Mouse (Mus musculus) c-Kit-positive CD71-positive TER-119-positive erythroid progenitor cells, embryonic 14.5 days (primary cell): ENCODE data around the gene Traf3.

Source experiments
- DNase-seq: peaks from one replicate; pipeline ENCODE4 v3.0.0-alpha.2; 2013; ENCODE audit warnings: low spot score

Traf3 gene

DNA sequence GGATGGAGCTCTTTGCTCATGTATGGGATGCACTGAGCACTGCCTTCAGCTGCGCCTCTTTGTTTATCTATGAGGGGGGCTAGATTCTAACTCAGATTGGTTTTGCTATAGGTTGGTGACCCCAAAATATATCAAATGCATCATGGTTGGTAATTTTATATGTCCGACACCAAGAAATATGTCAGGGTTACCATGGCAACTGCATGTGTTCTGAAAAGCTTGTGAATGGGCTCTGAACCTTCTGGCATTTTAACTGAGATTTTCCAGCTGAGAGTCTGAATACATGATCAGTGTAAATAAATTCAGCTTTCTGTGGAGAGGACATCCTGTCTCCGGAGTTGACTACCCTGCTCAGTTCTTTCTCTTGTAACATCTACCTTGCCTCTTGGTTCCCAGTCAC, 37.8 kb downstream of the Traf3 start:
- no peak for DNase-seq

DNA sequence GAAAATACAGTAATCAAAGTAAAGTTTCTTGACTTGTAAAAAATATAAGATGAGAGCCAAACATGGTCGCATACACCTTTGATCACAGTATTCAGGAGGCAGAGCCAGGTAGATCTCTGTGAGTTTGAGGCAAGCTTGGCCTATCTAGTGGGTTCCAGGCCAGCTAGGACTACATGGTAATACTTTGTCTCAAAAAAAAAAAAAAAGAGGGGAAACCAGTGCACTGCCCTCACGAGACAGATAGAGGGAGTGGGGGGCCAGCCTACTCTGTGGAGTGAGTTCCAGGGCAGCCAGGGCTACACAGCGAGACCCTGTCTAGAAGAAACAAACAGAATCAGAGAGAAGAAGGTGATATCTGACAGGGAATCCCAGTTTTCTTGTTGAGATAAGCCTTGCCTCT, 41.5 kb downstream of the Traf3 start:
- no peak for DNase-seq

DNA sequence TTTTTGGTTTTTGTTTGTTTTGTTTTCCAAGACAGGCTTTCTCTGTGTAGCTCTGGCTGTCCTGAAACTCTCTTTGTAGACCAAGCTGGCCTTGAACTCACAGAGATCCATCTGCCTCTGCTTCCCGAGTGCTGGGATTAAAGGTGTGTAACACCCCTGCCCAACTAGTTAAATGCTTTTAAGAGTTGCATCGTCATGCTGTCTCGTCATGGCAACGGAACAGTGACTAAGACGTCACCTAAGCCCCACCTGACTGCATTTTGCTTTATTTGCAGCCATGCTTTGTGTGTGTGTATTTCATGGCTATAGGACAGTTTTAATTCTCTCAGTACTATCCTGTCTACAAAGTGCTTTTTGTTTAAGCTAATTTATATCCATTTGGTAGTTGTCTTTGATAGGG, 45.6 kb downstream of the Traf3 start:
- no peak for DNase-seq

DNA sequence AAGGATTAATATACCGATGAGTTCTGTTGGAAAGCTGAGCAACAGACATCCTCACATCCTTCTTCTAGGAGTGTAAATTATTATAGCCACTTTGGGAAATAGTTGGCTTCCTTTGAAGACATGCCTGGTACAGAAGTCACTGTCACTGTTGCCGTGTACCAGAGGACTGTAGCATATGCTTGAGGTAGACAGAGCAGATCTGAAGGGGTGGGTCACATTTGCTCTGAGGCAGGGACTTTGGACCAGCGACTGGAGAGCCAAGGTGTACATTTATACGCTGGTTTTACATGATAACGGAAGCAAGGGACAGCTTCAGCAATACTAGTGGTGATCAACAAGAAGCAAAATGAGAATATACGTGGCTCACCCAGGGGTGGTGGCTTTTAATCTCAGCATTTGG, 52.7 kb downstream of the Traf3 start:
- DNase-seq: no peak

DNA sequence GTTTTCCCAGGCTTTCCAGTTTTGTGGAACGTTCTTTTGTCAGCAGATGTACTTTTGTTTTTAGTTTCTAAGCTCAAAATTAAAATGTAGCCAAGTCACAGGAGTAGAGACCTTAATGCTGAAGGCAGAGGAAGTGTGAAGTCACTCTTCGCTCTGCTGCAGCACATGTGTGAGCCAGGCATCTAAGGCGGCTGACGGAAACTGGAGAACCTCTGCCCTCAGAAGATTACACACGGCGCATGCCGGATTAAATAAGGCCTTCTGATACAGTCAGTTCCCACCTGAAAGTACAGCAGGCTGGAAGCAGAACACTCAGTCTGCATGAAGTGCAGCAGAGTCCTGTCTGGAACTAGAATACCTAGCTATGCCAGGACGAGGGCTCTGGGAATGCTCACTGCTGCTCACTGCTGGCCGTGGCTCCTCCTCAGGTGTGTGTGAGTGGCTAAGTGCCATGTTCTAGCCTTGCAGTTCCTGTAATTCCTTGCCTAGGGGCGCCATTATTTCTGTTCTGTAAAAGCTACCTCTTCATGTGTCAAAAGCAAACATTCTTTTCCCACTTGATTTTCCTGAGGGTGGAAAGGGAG, 59.1 kb downstream of the Traf3 start:
- DNase-seq: no peak

DNA sequence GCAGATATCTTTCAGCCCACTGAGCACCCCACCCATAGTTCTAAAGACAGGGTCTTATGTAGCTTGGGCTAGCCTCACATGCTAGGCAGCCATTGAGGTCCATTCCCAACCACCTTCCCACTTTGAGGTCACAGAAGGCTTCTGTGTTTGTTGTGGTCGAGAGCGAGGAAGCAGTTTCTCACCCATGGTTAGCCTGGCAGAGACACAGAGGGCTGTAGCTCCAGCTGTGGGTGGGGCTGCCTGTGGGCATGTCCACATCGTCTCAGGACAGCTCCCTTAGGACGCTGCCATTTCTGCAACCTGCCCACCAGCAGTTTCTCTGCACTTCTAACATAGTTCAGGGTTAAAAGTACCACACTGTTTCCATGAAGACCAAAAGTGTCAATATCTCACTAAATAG, 61.2 kb downstream of the Traf3 start:
- no peak for DNase-seq

DNA sequence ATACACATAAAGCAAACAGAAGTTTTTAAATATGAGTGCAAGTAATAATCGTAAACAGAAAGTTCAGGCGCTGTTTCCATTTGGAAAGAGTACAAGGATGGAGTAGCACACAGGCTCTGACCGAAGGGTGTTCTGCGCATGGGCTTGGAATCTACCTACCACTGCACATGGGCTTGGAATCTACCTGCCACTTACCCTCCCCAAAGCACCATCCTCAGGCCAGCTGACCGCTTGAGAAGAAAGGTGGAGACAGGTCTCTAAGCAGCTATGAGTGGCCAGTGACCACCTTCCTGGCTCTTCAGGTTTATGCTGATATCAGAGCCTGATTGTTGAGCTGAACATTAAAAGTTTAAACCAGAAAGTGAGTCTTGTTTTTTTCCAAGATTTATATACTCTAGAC, 62.3 kb downstream of the Traf3 start:
- no peak for DNase-seq

DNA sequence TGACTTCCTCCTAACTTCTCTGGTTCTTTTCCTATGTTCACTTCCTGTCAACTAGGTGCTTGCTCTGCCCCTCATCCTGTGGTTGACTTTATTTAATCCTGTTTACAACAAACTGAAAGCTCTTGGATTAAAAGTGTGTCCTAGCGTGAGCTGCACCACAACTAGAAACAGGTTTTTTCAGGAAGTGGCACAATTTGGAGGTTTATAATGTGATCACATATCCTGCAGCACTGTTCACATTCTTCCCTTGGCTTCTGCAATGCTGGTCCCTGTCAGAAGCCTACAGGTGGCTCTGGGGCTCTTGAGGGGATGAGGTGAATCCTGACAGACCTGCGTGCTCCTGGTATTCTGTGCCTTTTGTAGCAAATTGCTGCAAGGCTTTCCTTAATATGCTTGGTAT, 64.6 kb downstream of the Traf3 start:
- DNase-seq: no peak

DNA sequence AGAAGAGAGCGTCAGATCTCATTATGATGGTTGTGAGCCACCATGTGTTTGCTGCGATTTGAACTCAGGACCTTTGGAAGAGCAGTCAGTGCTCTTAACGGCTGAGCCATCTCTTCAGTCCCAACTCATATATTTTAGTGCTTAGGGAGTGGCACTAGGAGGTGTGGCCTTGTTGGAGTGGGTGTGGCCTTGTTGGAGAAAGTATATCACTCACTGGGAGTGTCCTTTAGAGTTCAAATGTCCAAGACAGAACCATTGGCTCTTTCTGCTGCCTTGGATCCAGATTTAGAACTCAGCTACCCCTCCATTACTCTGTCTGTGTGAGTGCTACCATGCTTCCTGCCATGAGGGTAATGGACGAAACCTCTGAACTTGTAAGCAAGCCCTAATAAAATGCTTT, 67.6 kb downstream of the Traf3 start:
- peak; percentile 14 for DNase-seq

DNA sequence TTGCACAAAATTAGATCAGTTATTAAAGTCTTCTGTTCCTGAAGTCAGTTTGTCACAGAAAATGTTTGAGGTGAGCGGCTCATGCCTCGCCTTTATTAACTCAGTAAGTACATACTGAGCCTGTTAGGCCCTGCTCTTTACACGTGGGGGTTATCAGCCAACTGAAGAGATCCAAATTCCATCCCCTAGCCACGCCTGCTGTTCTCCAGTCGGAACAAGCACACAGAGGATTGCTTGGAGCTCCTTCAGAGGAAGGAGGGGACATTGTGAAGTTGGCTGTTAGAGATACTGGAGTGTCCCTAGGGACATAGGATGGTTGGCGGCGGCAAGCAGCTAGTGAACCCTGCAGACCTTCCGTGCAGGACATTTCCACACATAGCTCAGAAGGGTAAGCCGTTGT, 68.2 kb downstream of the Traf3 start:
- DNase-seq: no peak

DNA sequence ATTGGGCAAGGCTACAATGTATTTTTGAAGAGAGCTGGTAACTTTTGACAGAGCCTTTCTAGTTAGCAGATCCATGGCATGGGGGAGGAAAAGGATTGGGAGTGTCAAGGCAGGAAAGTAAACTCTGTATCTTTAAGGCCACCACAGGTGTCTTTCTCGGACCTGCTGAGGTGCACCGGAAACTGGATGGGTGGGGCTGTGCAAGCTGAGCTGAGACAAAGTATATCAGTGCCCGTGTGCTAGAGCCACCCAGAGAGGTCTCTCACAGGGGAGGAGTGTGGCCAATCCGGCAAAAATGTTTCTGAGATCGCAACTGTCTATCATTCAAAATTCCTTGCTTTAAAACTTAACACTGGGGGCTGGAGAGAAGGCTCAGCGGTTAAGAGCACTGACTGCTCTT, 69.5 kb downstream of the Traf3 start:
- no peak for DNase-seq

DNA sequence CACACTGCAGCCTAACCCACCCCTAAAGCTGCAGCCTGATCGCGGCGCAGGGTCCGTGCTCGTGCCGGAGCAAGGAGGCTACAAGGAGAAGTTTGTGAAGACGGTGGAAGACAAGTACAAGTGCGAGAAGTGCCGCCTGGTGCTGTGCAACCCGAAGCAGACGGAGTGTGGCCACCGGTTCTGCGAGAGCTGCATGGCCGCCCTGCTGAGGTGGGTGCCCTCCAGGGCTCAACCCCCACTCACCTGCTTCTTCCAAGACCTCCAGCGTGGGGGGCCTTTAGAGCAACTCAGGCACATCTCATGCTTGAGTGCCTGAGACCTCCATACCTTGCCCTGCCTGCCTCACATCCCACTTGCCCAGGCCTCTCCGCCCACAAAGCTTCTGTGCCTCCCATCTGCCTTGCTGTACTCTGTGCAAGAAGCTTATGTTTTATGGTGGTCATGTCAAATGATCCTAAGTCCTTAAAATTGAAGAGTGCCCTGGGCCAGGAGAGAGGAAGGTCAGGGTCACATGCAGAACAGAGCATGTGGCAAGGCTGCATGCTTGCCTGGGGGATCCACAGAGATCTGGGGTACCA, 71.5 kb downstream of the Traf3 start:
- DNase-seq: no peak

DNA sequence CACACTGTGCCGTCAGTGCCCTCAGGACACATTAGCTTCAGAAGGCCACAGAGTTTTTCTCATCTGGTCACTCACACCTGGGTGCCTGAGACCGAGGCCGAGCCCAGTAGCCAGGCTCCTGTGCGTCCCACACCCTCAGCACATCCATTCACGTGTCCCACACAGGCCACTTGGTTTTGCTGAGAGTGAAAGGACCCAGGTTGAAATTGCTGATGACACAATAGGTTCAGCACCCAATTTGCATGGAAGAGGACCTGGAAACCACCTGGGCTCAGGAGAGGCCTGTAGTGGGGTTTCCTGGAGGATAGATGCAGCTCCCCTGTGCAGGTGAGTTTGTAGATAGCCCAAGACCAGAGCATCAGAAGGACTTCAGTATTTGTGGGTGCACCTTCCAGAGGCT, 72.2 kb downstream of the Traf3 start:
- DNase-seq: no peak

DNA sequence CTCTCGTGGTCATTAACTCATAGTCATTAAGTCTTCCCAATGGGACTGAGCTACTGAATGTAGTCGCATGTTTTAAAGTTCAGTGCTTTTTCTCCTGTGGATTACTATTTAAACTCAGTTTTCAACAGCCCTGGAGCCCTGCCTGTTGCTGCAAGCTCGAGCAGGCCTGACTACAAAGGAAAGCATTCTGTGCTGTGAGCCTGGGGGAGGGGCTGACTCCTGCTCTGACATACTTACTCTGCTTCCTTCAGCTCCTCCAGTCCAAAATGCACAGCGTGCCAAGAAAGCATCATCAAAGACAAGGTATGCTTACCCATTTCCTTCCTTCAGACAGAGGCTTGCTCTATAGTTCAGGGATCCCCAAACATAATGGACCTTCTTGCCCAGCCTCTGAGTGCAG, 72.6 kb downstream of the Traf3 start:
- DNase-seq: no peak

DNA sequence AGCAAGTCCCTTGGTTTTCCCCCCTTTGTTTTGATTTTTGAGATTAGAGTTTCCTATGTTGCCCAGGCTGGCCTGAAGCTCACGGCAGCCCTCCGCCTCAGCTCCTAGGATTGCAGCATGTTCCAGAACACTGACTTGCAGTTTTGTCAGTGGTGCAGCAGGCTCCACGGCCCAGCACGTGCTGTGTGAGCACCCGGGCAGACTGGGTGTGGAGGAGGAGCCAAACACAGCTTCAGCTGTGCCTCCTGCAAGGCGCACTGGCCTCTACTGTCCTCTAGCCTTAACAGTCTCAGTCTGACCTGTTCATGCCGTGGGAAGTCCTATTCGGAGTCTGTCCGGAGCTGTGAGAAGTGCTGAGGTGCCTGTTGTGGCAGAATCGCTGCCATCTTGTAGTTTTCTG, 73.8 kb downstream of the Traf3 start:
- no peak for DNase-seq

DNA sequence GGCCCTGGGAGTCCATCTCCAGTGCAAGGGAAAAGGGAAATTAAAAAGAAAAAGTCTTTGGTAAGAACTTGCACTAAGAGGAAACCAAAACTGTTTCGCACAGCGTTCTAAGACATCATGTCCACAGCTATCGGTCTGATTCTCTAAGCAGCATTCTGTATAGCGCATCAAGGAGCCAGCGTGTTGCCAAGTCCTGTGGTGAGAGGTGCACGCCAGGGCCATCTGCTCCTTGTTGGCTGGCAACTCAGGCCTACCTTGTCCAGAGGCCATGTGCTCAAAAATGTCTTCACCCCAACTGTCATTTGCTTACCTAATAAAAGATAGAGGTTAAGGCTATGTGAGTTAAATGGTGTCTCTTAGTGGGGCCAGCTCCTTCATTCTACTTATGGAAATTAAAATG, 75.7 kb downstream of the Traf3 start:
- DNase-seq: no peak

DNA sequence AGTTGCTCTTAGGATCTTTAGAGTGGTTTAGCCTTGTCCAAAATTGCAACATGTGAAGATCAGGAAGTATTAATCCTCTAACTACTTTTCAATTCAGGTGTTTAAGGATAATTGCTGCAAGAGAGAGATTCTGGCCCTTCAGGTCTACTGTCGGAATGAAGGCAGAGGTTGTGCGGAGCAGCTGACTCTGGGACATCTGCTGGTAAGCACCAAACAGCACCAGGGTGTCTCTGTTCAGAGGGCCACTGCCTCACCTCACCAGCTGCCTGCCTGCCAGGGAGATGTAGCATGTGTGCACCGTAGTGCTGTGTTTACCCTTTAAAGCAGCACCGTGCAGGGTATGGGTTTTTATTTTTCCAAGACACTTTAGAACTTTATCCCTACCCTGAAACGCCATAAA, 76.2 kb downstream of the Traf3 start:
- no peak for DNase-seq

DNA sequence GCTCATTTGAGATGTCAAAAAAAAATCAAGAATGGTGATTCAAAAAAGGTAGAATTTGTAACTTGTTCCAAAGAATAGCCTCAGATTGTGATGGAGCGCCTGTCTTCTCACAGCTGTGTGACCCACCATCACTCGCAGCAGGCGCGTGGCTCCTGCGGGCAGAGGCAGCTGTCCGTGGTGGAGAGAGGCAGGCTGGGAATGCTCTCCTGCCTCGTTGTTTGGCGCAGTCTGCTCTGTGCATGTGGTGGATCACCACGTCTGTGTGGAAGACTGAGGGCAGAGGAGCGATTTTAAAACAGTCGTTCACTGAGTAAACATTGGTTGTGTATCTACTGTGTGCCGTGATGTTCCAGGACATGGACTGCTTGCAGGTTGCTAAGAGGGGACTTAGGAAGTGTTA, 77.6 kb downstream of the Traf3 start:
- no peak for DNase-seq

DNA sequence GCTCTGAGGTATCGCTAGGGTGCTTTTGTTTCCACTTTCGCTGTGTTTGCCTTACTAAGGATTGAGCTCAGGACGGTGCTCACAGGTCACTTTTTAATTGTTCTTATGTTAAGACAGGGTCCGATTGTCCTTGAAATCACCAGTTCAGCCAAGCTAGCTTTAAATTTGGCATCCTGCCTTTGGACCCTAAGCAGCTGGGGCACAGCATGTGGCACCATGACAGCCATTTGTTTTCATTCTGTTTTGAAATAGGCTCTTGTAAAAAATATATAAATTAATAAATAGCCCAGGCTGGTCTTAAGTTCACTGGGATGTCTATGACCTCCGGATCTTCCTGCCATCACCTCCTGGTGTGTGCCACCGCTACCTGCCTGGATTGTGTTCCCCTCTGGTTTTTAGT, 78.9 kb downstream of the Traf3 start:
- DNase-seq: no peak

DNA sequence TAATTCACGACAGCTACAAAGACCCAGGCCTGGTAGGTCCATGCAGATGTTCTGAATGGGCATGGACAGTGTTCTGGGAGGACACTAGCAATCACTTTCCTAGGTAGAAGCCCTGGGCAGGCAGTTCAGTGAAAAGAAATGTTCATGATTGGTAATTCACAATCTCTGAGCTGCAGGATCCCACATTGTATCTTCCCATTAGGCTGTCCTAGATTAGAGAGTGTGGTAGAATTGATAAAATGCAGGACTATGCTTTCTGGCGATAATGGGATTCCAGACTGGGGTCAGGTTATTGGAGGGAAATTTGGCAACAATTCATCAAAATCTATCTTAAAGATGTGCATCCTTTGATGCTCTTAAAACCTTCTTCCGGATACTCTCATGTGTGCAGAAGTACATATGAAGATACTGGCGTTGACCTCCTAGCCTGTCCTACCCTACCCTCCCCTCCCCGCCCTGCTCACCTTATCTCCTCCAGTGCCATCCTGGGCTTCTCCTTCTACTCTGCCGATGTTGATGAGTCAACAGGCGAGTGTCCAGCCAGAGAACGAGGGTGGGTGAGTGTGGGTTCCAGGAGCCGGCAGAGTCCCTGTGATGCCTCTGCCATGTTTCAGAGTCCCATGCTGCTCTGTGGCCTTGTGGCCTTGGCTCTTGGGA, 80.8 kb downstream of the Traf3 start:
- DNase-seq: peak; percentile 73

DNA sequence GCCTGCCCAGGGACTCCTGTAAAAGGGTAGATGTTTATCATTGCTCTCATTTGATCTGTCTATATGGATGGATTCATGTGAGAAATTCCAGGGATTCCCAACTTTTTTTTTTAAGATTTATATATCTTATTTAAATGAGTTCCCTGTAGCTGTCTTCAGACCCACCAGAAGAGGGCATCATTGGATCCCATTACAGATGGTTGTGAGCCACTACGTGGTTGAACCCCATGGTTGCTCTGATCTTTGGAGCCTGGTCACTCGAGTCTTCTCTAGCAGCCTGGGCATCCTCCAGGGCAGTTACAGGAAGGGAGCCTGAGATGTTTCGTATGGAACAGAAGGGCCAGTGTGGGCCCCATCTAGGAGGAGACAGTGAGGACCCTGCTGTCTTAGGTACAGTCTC, 82.9 kb downstream of the Traf3 start:
- DNase-seq: no peak

DNA sequence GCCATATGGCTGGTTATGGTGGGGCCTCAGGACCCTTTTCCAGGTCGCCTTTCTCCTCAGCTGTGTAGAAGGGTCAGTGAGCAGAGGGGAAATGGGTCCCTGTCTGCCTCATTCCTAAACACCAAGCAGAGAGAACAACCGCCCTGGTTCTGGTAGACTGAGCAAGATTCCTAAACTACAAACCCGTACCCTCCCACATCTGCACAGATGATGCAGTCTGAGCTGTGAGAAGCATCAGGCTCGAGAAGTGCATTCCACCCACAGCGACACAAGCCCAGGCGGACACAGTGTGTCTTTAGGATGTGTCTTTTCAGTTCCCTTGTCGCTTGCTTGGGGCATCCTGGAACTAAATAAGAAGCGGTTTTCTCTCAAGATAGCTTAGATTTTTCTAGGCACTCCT, 83.9 kb downstream of the Traf3 start:
- DNase-seq: no peak

DNA sequence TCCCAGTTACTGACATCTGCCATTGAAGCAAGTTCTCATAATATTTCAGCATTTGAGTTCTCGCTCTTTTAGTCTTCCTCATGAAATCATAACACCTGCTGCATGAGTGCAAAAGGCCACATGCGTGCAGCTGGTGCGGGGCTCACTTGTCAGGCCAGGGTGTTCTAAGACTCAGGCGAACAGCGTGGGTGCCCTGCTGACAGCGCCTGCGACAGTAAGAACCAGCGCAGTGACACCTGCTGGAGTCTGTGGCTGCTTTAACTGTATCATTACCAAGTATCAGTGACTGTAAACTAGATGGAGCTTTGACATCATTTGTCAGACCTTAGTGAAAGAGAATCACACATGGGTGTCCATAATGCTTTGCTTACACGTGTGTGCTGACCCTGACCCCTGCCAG, 85.1 kb downstream of the Traf3 start:
- DNase-seq: no peak

DNA sequence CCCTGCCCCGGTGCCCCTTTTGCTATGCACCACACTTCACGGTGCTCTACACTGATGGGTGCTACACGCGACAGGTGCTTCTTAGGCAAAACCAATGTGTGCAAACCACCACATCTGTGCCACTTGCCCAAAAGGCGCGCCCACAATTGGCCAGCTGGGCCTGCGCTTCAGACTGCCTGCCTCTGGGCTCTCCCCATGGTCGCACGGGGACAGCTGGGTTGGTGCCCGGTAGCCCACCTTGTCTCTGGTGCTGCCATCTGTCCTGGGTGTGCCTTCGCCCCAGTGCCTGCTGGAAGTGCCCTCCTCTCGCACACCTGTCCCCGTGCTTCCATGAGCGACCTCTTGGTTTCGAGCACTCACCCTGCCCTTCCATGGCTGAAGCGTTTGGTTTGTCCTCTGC, 97.5 kb downstream of the Traf3 start:
- no peak for DNase-seq
